ENCODE assay signal across 21 mouse cellular contexts in the genomic region with DNA sequence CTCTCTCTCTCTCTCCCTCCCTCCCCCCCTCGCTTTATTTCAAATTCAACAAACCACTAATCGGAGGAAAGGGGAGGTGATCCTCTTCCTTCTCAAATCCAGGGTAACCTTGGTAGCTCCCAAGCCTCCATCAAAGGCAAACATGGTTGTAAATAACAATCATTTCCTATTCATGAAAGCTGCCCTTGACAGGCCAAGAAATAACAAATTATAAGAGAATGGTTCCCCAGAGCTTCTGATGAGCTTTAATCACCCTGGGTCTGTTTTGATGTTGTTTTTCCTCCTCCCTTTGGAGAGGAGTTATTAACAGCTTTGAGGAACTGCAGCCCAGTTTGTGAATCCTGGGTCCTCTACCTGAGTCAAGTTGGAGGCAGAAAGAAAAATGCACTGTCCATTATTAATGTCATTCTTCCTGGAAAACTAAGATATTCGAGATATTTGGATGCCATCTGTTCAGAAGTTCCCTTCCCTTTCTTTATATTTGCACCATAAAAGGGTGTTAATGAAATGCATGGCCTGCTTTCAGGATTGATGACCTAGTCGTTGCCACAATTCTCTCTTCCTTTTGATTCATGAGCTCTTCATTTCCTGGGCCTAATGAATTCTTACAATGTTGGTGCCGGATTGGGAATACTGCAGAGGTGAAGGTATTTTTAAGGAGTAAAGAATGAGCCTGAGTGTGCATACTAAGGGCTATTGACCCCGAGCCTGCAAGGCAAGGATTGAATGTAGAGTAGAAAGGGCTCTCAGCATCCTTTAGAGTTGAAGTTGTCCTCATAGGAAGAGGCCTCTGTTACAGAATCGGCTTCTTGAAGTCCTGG.
DNase-seq lines count a peak whose midpoint lies in the region; ATAC-seq lines count a peak whose summit lies in the region.
"Had no signal": no experiment of that assay in that cellular context is flagged by ENCODE, and none has a peak within 500 bp of the region (broad histone marks: within the 10 kb centered on the region; RNA-seq: fewer than 3 reads in every experiment).

No protein-coding gene starts in this region.

- DNase-seq in hindbrain, embryonic 10.5 days (ENCODE audit: low spot score), result no peak
- DNase-seq in ZHBTc4 (ENCODE audit: low read depth, low spot score), result peak; percentile 48
- no peak for DNase-seq in hindbrain, embryonic 14.5 days (ENCODE audit: low spot score)
- DNase-seq in left cerebral cortex, adult 11 months (ENCODE audit: low spot score), result no peak
- DNase-seq in T-cell, adult 2 months (ENCODE audit: low spot score), result no peak
- DNase-seq: adrenal gland, postnatal 36 days; cerebellum, adult 2 months; gastrocnemius, postnatal 14 days; heart, adult 2 months; kidney, adult 11 months; lung, adult 2 months; lung, postnatal 36 days; thymus, adult 18-20 months; thymus, postnatal 4 days had no signal

- peak overlapping the region; percentile 58 for H3K27ac ChIP-seq in hindbrain, embryonic 13.5 days
- no peak overlapping the region for H3K27ac ChIP-seq in hindbrain, embryonic 10.5 days
- 0 out of 2 replicates have a peak overlapping the region, but pooled peaks have one; percentile 1 for H3K27ac ChIP-seq in hindbrain, embryonic 14.5 days
- peak overlapping the region; percentile 61 for H3K27ac ChIP-seq in midbrain, embryonic 16.5 days (ENCODE audit: low read length)
- H3K27ac ChIP-seq: heart, adult 2 months; limb, embryonic 12.5 days; liver, embryonic 12.5 days; stomach, embryonic 15.5 days had no signal

- 21% methylated on average over 7 of the region's 7 CpGs for WGBS in hindbrain, embryonic 13.5 days
- WGBS in hindbrain, embryonic 10.5 days, result 43% methylated on average over 7 of the region's 7 CpGs
- 23% methylated on average over 7 of the region's 7 CpGs for WGBS in hindbrain, embryonic 14.5 days
- 19% methylated on average over 7 of the region's 7 CpGs for WGBS in midbrain, embryonic 16.5 days

- no peaks in the 10 kb centered on the region for H3K27me3 ChIP-seq in hindbrain, embryonic 13.5 days
- H3K27me3 ChIP-seq in hindbrain, embryonic 10.5 days (ENCODE audit: insufficient read depth, poor library complexity, severe bottlenecking), result no peaks in the 10 kb centered on the region
- H3K27me3 ChIP-seq in hindbrain, embryonic 14.5 days (ENCODE audit: control insufficient read depth, insufficient read depth, low read length), result no peaks in the 10 kb centered on the region
- no peaks in the 10 kb centered on the region for H3K27me3 ChIP-seq in midbrain, embryonic 16.5 days (ENCODE audit: control insufficient read depth, insufficient read depth, low read depth, low read length)
- H3K27me3 ChIP-seq: limb, embryonic 12.5 days; liver, embryonic 12.5 days; Patski; stomach, embryonic 15.5 days had no signal

- H3K4me2 ChIP-seq in hindbrain, embryonic 13.5 days, result no peak overlapping the region
- H3K4me2 ChIP-seq in hindbrain, embryonic 14.5 days (replicated peaks), result no peak overlapping the region
- H3K4me2 ChIP-seq in midbrain, embryonic 16.5 days (ENCODE audit: low read length), result no peak overlapping the region
- H3K4me2 ChIP-seq: limb, embryonic 12.5 days; liver, embryonic 12.5 days; stomach, embryonic 15.5 days had no signal

- no peak for ATAC-seq in hindbrain, embryonic 13.5 days (ENCODE audit: low FRiP score)
- no peak for ATAC-seq in hindbrain, embryonic 14.5 days (ENCODE audit: low FRiP score)
- 0 out of 2 replicates have a peak, but pooled peaks have one; percentile 14 for ATAC-seq in midbrain, embryonic 16.5 days
- ATAC-seq in megakaryocyte progenitor cell, adult 5-6 weeks (replicated peaks; ENCODE audit: poor library complexity), result no peak
- ATAC-seq: liver, embryonic 12.5 days; Patski had no signal

- no peaks in the 10 kb centered on the region for H3K9me3 ChIP-seq in hindbrain, embryonic 13.5 days
- no peaks in the 10 kb centered on the region for H3K9me3 ChIP-seq in hindbrain, embryonic 10.5 days
- H3K9me3 ChIP-seq in hindbrain, embryonic 14.5 days (ENCODE audit: control insufficient read depth, low read length), result no peaks in the 10 kb centered on the region
- no peaks in the 10 kb centered on the region for H3K9me3 ChIP-seq in midbrain, embryonic 16.5 days (replicated peaks; ENCODE audit: control insufficient read depth, low read length, poor library complexity, severe bottlenecking)
- H3K9me3 ChIP-seq: limb, embryonic 12.5 days; liver, embryonic 12.5 days; stomach, embryonic 15.5 days had no signal

- no peak overlapping the region for H3K4me3 ChIP-seq in hindbrain, embryonic 13.5 days
- no peak overlapping the region for H3K4me3 ChIP-seq in hindbrain, embryonic 10.5 days
- H3K4me3 ChIP-seq in hindbrain, embryonic 14.5 days (replicated peaks; ENCODE audit: low read length), result no peak overlapping the region
- no peak overlapping the region for H3K4me3 ChIP-seq in midbrain, embryonic 16.5 days (ENCODE audit: low read depth, low read length)
- H3K4me3 ChIP-seq: heart, adult 2 months; limb, embryonic 12.5 days; liver, embryonic 12.5 days; stomach, embryonic 15.5 days had no signal

- no peaks in the 10 kb centered on the region for H3K36me3 ChIP-seq in hindbrain, embryonic 13.5 days
- no peaks in the 10 kb centered on the region for H3K36me3 ChIP-seq in hindbrain, embryonic 10.5 days
- H3K36me3 ChIP-seq in hindbrain, embryonic 14.5 days (replicated peaks; ENCODE audit: control insufficient read depth, insufficient read depth), result no peaks in the 10 kb centered on the region
- no peaks in the 10 kb centered on the region for H3K36me3 ChIP-seq in midbrain, embryonic 16.5 days (ENCODE audit: control insufficient read depth, insufficient read depth, low read length)
- H3K36me3 ChIP-seq: limb, embryonic 12.5 days; liver, embryonic 12.5 days; stomach, embryonic 15.5 days had no signal

- peaks cover 11% of the 10 kb centered on the region for H3K4me1 ChIP-seq in hindbrain, embryonic 13.5 days (replicated peaks)
- H3K4me1 ChIP-seq in hindbrain, embryonic 10.5 days (replicated peaks), result peaks cover 10% of the 10 kb centered on the region
- H3K4me1 ChIP-seq in hindbrain, embryonic 14.5 days (replicated peaks; ENCODE audit: control insufficient read depth, insufficient read depth, low read length), result peaks cover 10% of the 10 kb centered on the region; the same call in 1 of the 2 replicates
- H3K4me1 ChIP-seq in midbrain, embryonic 16.5 days (ENCODE audit: control insufficient read depth, insufficient read depth, low read length), result peaks cover 17% of the 10 kb centered on the region
- H3K4me1 ChIP-seq: limb, embryonic 12.5 days; liver, embryonic 12.5 days; stomach, embryonic 15.5 days had no signal

- no peak overlapping the region for H3K9ac ChIP-seq in hindbrain, embryonic 13.5 days
- no peak overlapping the region for H3K9ac ChIP-seq in hindbrain, embryonic 14.5 days
- no peak overlapping the region for H3K9ac ChIP-seq in midbrain, embryonic 16.5 days (ENCODE audit: low read depth, low read length)
- H3K9ac ChIP-seq: limb, embryonic 12.5 days; liver, embryonic 12.5 days; stomach, embryonic 15.5 days had no signal
